Mouse (Mus musculus) c-Kit-positive CD71-positive TER-119-positive erythroid progenitor cells, embryonic 14.5 days (primary cell): ENCODE data around the gene Mrpl43.
A peak's percentile ranks its signal among the peaks of the same experiment; 100 is the strongest.

Source experiments
- DNase-seq: peaks from one replicate; pipeline ENCODE4 v3.0.0-alpha.2; 2013; ENCODE audit warnings: low spot score

The Mrpl43 gene

GRCm38 (mm10) chr19:45007021-45007420 is 779 bp upstream of the Mrpl43 start:
- DNase-seq, result no peak

- DNase-seq, result peak; percentile 78
These were observed 798 bp downstream of the Mrpl43 start, which contains the start of gene Twnk for GRCm38 (mm10) chr19:45005444-45005843. TSS of gene Twnk (plus strand) at chr19:45005663.

GRCm38 (mm10) chr19:45003740-45004516 is 2.3 kb downstream of the Mrpl43 start:
- no peak for DNase-seq

GRCm38 (mm10) chr19:45002301-45002700 is 3.9 kb downstream of the Mrpl43 start:
- no peak for DNase-seq

- DNase-seq, result no peak
These were observed 6.6 kb downstream of the Mrpl43 start for GRCm38 (mm10) chr19:44999647-45000046.

- DNase-seq, result no peak
These were observed 8.5 kb downstream of the Mrpl43 start for GRCm38 (mm10) chr19:44997786-44998185.

- no peak for DNase-seq
These were observed 13.5 kb downstream of the Mrpl43 start for GRCm38 (mm10) chr19:44992712-44993111.

GRCm38 (mm10) chr19:44992246-44992645 is 14.0 kb downstream of the Mrpl43 start:
- no peak for DNase-seq

- no peak for DNase-seq
These were observed 15.2 kb downstream of the Mrpl43 start for GRCm38 (mm10) chr19:44991031-44991430.

- DNase-seq, result no peak
These were observed 16.4 kb downstream of the Mrpl43 start for GRCm38 (mm10) chr19:44989567-44990495.

GRCm38 (mm10) chr19:44988831-44989566 is 17.2 kb downstream of the Mrpl43 start, which contains the start of gene Sema4g:
TSS of gene Sema4g (plus strand) at chr19:44989101.
- no peak for DNase-seq

- no peak for DNase-seq
These were observed 17.9 kb downstream of the Mrpl43 start for GRCm38 (mm10) chr19:44988321-44988720.

- DNase-seq, result no peak
These were observed 18.4 kb downstream of the Mrpl43 start for GRCm38 (mm10) chr19:44987851-44988250.

- no peak for DNase-seq
These were observed 19.2 kb downstream of the Mrpl43 start for GRCm38 (mm10) chr19:44987004-44987403.

- no peak for DNase-seq
These were observed 20.9 kb downstream of the Mrpl43 start for GRCm38 (mm10) chr19:44985159-44985988.

GRCm38 (mm10) chr19:44984420-44984819 is 21.8 kb downstream of the Mrpl43 start:
- no peak for DNase-seq

- DNase-seq, result no peak
These were observed 22.9 kb downstream of the Mrpl43 start for GRCm38 (mm10) chr19:44983366-44983765.

- DNase-seq, result no peak
These were observed 23.6 kb downstream of the Mrpl43 start for GRCm38 (mm10) chr19:44982477-44983115.

- DNase-seq, result no peak
These were observed 25.5 kb downstream of the Mrpl43 start for GRCm38 (mm10) chr19:44980787-44981186.

- no peak for DNase-seq
These were observed 29.1 kb downstream of the Mrpl43 start for GRCm38 (mm10) chr19:44977148-44977547.

GRCm38 (mm10) chr19:44976636-44977035 is 29.6 kb downstream of the Mrpl43 start:
- no peak for DNase-seq
